Mouse (Mus musculus) retina, embryonic 14.5 days (tissue): ENCODE measurements around the gene Vmn2r55.
"Not testable (repeated sequence)": the region's sequence is repeated elsewhere in the genome, so short reads cannot be mapped to it uniquely, and the experiment has no call there.

Experiments used
- DNase-seq: peaks from one replicate; pipeline ENCODE4 v3.0.0-alpha.2; 2015; ENCODE audit warnings: low spot score

Vmn2r55 gene

DNA sequence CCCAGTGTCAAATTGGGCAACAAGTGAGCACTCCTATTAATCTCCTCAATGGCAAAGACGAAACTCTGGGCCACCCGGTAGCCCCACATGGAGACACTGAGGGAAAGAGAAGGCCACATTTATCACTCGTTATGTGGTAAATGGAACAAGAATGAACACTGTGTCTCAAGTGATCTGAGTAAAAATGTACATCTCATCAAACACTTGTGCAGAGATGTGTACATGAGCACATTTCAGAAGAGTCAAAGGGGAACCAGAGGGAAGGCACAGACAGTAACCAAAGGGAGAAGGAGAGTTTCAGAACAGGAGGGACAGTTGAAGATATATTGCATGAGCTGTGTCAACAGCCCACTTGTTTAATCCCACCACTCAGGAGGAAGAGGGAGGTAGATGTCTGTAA lies at the start of gene Vmn2r55:
Gene Vmn2r55 (minus strand): TSS at position 101 of the 400 bp plus-strand sequence.
- DNase-seq: not testable (repeated sequence)

DNA sequence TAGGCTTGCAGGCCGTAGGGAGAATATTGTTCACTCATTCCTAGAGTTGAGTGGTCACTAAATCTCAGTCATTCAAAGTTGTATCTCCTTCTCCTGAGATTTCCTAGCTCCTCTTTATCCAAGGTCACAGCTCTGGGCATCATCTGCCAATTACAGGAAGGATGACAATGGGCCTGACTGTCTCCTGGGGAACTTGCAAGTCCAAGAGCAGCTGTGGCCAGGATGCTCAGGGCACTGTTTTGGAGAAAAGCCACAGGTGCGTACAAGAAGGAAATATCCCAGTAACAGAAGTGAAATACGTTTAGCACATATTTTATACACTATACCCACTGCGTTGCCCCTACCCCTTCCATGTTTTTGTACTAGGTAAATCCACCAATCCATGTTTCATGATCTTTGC lies 44.6 kb downstream of the Vmn2r55 start, which contains the start of gene Vmn2r54:
Gene Vmn2r54 (minus strand): TSS at position 101 of the 400 bp plus-strand sequence.
- not testable (repeated sequence) for DNase-seq

DNA sequence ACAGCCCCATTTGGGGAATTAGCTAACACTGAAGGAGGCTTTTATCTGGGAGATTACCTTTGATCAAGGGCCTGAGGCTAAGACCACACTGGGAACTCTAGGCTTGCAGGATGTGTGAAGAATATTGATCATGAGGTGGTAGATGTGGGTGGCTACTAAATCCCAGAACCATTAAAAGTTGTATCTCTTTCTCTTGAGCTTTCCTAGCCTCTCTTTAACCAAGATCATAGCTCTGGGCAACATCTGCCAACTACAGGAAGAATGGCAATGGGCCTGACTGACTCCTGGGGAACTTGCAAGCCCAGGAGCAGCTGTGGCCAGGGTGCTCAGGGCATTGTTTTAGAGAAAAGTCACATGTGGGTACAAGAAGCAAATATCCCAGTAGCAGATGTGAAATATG lies 76.1 kb downstream of the Vmn2r55 start, which contains the start of gene Vmn2r53:
Gene Vmn2r53 (minus strand): TSS at position 101 of the 400 bp plus-strand sequence.
- no peak for DNase-seq
